Mouse (Mus musculus): ENCODE measurements around the gene Gm38655. TPM values are rescaled to one million over a fixed set of nuclear protein-coding genes. Genes with fewer than 3 reads are reported as not detected.
A peak's percentile ranks its signal among the peaks of the same experiment; 100 is the strongest.

Gene Gm38655
- total and polyA plus RNA-seq, 2 experiments from 2014 or later = not detected

DNA sequence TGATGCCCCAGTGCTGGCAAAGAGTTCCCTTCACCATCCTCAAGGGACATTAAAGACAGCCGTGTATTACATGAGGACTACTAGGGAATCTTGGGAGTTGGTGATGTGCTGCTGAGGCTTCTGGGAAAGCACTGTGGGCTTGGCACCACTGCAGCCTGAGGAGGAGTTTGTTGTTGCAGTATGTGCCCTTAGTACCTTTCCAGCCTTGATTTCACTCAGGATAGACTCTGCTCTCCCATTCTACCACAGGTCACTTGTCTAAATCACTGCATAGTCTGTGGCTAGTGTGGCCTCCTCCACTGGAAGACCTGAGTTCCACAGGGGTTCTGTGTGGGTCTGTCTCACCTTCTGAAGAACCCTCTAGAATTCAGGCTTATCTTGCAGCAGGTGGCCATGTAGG is 45.5 kb upstream of the Gm38655 start:
- no peak overlapping the region for H3K9ac ChIP-seq (replicated peaks; ENCODE audit: low read depth, low read length)
- H3K36me3 ChIP-seq (replicated peaks; ENCODE audit: control insufficient read depth, insufficient read depth, low read length) = peaks cover 40% of the 10 kb centered on the region
- H3K4me3 ChIP-seq (ENCODE audit: low read depth, low read length) = no peak overlapping the region
- no peaks in the 10 kb centered on the region for H3K9me3 ChIP-seq (replicated peaks; ENCODE audit: control insufficient read depth, low read length)
- no peaks in the 10 kb centered on the region for H3K27me3 ChIP-seq (ENCODE audit: control insufficient read depth, insufficient read depth, low read length)
- no peak for TF ChIP-seq EP300 (IDR thresholded peaks at IDR 0.05; ENCODE audit: low read depth)
- H3K27ac ChIP-seq (ENCODE audit: low read depth) = no peak overlapping the region
- ATAC-seq (ENCODE audit: insufficient read depth, low read depth) (no peak), DNase-seq (ENCODE audit: low spot score) (no peak)
- H3K4me2 ChIP-seq (ENCODE audit: low read depth, low read length) = no peak overlapping the region
- H3K4me1 ChIP-seq (ENCODE audit: control insufficient read depth, insufficient read depth) = peaks cover 5% of the 10 kb centered on the region; the same call in 1 of the 2 replicates
- WGBS = 88% methylated on average over 1 of the region's 1 CpGs

DNA sequence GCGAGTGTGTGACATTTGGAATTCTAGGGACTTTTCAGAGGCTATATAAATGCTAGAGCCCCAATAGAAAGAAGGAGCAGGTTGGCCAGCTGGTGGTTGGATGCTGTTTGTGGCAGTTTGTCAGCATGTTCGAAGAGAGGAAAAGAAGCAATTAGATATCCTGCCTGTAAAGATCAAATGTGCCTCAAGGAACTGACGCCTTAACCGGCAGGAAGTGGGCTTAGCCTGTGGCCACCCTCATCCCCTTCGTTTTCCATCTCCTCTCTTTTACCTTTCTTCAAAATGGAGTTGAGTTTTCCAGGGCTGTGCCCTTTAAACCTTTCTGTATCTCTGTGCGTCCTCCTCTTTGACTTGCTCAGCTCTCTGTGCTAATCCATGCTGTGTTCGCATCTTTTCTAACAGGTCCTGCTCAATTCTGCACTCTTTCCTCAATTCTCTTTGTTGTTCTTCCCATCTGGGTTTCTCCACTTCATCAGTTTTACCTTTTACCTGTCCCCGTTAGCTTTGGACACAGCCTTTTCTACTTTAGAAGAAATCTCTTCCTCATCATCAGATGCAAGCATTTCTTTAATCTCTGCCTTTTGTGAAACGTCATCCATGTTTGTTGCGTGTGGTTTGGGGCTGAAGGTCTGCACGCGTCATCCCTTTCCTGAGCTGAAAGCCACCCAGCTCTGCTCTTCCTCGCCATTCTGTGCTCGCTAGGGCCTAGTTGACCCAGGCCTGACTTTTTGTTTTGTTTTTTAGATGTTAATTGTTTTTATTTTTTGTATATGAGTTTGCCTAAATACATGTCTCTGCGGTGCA is 44.4 kb upstream of the Gm38655 start:
- no peak for TF ChIP-seq EP300 (IDR thresholded peaks at IDR 0.05; ENCODE audit: low read depth)
- no peak for TF ChIP-seq CTCF (IDR thresholded peaks at IDR 0.05; ENCODE audit: low read depth)
- Histone ChIP-seq H3K4me3 (ENCODE audit: low read depth, low read length) (no peak overlapping the region), H3K27ac (ENCODE audit: low read depth) (no peak overlapping the region), H3K9me3 (replicated peaks; ENCODE audit: control insufficient read depth, low read length) (no peaks in the 10 kb centered on the region), H3K9ac (replicated peaks; ENCODE audit: low read depth, low read length) (no peak overlapping the region), H3K4me1 (ENCODE audit: control insufficient read depth, insufficient read depth) (peaks cover 5% of the 10 kb centered on the region; the same call in 1 of the 2 replicates), H3K36me3 (replicated peaks; ENCODE audit: control insufficient read depth, insufficient read depth, low read length) (peaks cover 50% of the 10 kb centered on the region), H3K4me2 (ENCODE audit: low read depth, low read length) (no peak overlapping the region), H3K27me3 (ENCODE audit: control insufficient read depth, insufficient read depth, low read length) (no peaks in the 10 kb centered on the region)
- 93% methylated on average over 15 of the region's 15 CpGs for WGBS
- ATAC-seq (ENCODE audit: insufficient read depth, low read depth) (no peak), DNase-seq (ENCODE audit: low spot score) (no peak)

DNA sequence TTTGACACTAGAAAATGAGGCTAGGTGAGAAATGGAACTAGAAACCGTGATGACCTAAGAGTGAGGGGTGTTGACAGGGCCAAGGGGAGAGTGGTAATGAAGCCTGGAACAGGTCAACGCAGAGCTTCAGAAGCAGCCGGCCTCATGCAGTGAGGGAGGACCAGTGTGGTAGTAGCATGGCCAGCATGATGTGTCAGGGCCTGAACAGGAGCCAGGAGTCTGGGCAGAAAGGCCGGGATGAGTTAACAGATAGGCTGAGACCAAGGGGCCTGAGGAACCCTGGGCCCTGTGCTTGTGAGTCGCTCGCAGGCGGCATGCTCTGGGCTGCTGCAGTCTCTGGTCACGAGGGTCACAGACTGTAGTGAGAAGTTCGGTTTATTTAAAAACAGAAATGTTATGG is 43.7 kb upstream of the Gm38655 start:
- Histone ChIP-seq H3K36me3 (replicated peaks; ENCODE audit: control insufficient read depth, insufficient read depth, low read length) (peaks cover 57% of the 10 kb centered on the region), H3K27me3 (ENCODE audit: control insufficient read depth, insufficient read depth, low read length) (no peaks in the 10 kb centered on the region), H3K9me3 (replicated peaks; ENCODE audit: control insufficient read depth, low read length) (no peaks in the 10 kb centered on the region), H3K4me1 (ENCODE audit: control insufficient read depth, insufficient read depth) (peaks cover 5% of the 10 kb centered on the region; the same call in 1 of the 2 replicates), H3K4me2 (ENCODE audit: low read depth, low read length) (no peak overlapping the region), H3K4me3 (ENCODE audit: low read depth, low read length) (no peak overlapping the region), H3K9ac (replicated peaks; ENCODE audit: low read depth, low read length) (no peak overlapping the region), H3K27ac (ENCODE audit: low read depth) (no peak overlapping the region)
- 75% methylated on average over 9 of the region's 9 CpGs for WGBS
- TF ChIP-seq EP300 (IDR thresholded peaks at IDR 0.05; ENCODE audit: low read depth) (no peak), CTCF (IDR thresholded peaks at IDR 0.05; ENCODE audit: low read depth) (no peak)
- no peak for ATAC-seq (ENCODE audit: insufficient read depth, low read depth)
- DNase-seq (ENCODE audit: low spot score) = no peak

DNA sequence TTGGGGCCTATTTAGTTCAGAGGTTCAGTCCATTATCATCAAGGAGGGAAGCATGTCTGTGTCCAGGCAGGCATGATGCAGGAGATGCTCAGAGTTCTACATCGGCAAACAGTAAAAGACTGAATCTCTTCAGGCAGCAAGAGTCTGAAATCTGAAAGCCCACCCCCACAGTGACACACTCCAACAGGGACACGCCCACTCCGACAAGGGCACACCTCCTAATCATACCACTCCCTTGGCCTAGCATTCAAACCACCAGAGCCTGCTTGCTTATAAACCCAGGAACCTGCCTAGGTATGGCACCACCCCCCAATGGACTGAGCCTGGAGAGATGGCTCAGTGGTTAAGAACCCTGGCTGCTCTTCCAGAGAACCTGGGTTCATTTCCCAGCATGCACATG is 40.2 kb upstream of the Gm38655 start:
- Histone ChIP-seq H3K27me3 (ENCODE audit: control insufficient read depth, insufficient read depth, low read length) (no peaks in the 10 kb centered on the region), H3K27ac (ENCODE audit: low read depth) (no peak overlapping the region), H3K9me3 (replicated peaks; ENCODE audit: control insufficient read depth, low read length) (no peaks in the 10 kb centered on the region), H3K4me2 (ENCODE audit: low read depth, low read length) (no peak overlapping the region), H3K9ac (replicated peaks; ENCODE audit: low read depth, low read length) (no peak overlapping the region), H3K4me3 (ENCODE audit: low read depth, low read length) (no peak overlapping the region), H3K4me1 (ENCODE audit: control insufficient read depth, insufficient read depth) (no peaks in the 10 kb centered on the region), H3K36me3 (replicated peaks; ENCODE audit: control insufficient read depth, insufficient read depth, low read length) (peaks cover 85% of the 10 kb centered on the region)
- no peak for DNase-seq (ENCODE audit: low spot score)
- 88% methylated on average over 3 of the region's 3 CpGs for WGBS
- no peak for ATAC-seq (ENCODE audit: insufficient read depth, low read depth)
- TF ChIP-seq EP300 (IDR thresholded peaks at IDR 0.05; ENCODE audit: low read depth) (no peak), CTCF (IDR thresholded peaks at IDR 0.05; ENCODE audit: low read depth) (no peak)

DNA sequence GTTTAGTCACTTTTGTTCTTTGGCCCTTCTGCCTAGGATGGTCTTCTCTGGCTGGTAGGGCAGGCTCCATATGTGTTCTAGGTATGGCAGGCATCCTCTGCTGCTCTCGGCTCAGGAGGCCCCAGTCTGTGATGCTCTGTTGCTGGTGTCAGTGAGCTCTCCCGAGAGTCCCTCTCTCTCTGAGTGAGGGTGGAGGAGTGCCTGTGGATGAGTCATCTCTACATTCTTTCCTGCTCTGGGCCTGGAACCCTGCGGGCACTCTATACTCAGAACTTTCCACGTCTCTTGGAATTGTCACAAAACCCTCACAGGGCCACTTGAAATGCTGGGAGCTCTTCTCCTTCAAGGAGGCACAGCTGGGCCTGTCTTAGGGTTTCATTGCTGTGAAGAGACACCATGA is 36.4 kb upstream of the Gm38655 start:
- H3K4me3 ChIP-seq (ENCODE audit: low read depth, low read length) = no peak overlapping the region
- WGBS = 63% methylated on average over 4 of the region's 4 CpGs
- no peak overlapping the region for H3K9ac ChIP-seq (replicated peaks; ENCODE audit: low read depth, low read length)
- no peaks in the 10 kb centered on the region for H3K9me3 ChIP-seq (replicated peaks; ENCODE audit: control insufficient read depth, low read length)
- H3K36me3 ChIP-seq (replicated peaks; ENCODE audit: control insufficient read depth, insufficient read depth, low read length) = peaks cover 89% of the 10 kb centered on the region
- no peak for TF ChIP-seq CTCF (IDR thresholded peaks at IDR 0.05; ENCODE audit: low read depth)
- TF ChIP-seq EP300 (IDR thresholded peaks at IDR 0.05; ENCODE audit: low read depth) = no peak
- H3K27ac ChIP-seq (ENCODE audit: low read depth) = peak overlapping the region; percentile 27; the same call in 1 of the 2 replicates
- no peaks in the 10 kb centered on the region for H3K4me1 ChIP-seq (ENCODE audit: control insufficient read depth, insufficient read depth)
- ATAC-seq (ENCODE audit: insufficient read depth, low read depth) (no peak), DNase-seq (ENCODE audit: low spot score) (no peak)
- H3K27me3 ChIP-seq (ENCODE audit: control insufficient read depth, insufficient read depth, low read length) = no peaks in the 10 kb centered on the region
- no peak overlapping the region for H3K4me2 ChIP-seq (ENCODE audit: low read depth, low read length)
